Mouse (Mus musculus): ENCODE data around the gene Fam129b.

GRCm38 (mm10) chr2:32847468-32847821 lies 28.5 kb upstream of the Fam129b start:
- TF ChIP-seq MAFK (IDR thresholded peaks at IDR 0.05; ENCODE audit: insufficient replicate concordance, low read length) (no peak), POLR2A (IDR thresholded peaks at IDR 0.05; ENCODE audit: low read depth, low read length) (no peak), ZNF384 (IDR thresholded peaks at IDR 0.05; ENCODE audit: low read depth, low read length) (no peak)
